Mouse (Mus musculus) hindbrain, embryonic 11.5 days (tissue): ENCODE data around the gene Sh3gl2. TPM values are rescaled to one million over a fixed set of nuclear protein-coding genes. Genes with fewer than 3 reads are reported as not detected.

Experiments used
- ATAC-seq: fragments of 200-750 bp; cut with Nextera tagmentation; 2 replicates; pipeline ENCODE4 v1.8.0; 2017; ENCODE audit warnings: mild to moderate bottlenecking, moderate TSS enrichment, moderate library complexity; ENCODE audit not compliant: low FRiP score
- DNase-seq: peaks from one replicate; pipeline ENCODE4 v3.0.0-alpha.2; 2015; ENCODE audit warnings: low spot score
- H3K27ac ChIP-seq: fragments of 300-500 bp; sonication (generic); 2 replicates; pipeline ENCODE4 v1.5.1; 2014; ENCODE audit warnings: mild to moderate bottlenecking, low read depth, low read length
- H3K27me3 ChIP-seq: fragments of 300-500 bp; sonication (generic); 2 replicates; pipeline ENCODE4 v1.6.1; 2014; ENCODE audit warnings: mild to moderate bottlenecking, low read length, moderate library complexity, mixed read lengths; ENCODE audit not compliant: control insufficient read depth, insufficient read depth
- H3K36me3 ChIP-seq: fragments of 300-500 bp; sonication (generic); 2 replicates; pipeline ENCODE4 v1.6.1; 2014; ENCODE audit warnings: mild to moderate bottlenecking, low read length, moderate library complexity, mixed read lengths; ENCODE audit not compliant: control insufficient read depth, insufficient read depth
- H3K4me1 ChIP-seq: fragments of 300-500 bp; sonication (generic); replicated peaks from 2 replicates; pipeline ENCODE4 v1.6.1; 2014; ENCODE audit warnings: low read length, mixed read lengths; ENCODE audit not compliant: control insufficient read depth, insufficient read depth
- H3K4me2 ChIP-seq: fragments of 300-500 bp; sonication (generic); replicated peaks from 2 replicates; pipeline ENCODE4 v1.6.1; 2014; ENCODE audit warnings: mild to moderate bottlenecking, low read depth, low read length
- H3K4me3 ChIP-seq: fragments of 300-500 bp; sonication (generic); 2 replicates; pipeline ENCODE4 v1.5.1; 2014; ENCODE audit warnings: low read depth, low read length
- H3K9ac ChIP-seq: fragments of 300-500 bp; sonication (generic); 2 replicates; pipeline ENCODE4 v1.6.1; 2014; ENCODE audit warnings: low read depth, low read length
- H3K9me3 ChIP-seq: fragments of 300-500 bp; sonication (generic); 2 replicates; pipeline ENCODE4 v1.6.1; 2016; ENCODE audit warnings: low read length; ENCODE audit not compliant: control insufficient read depth
- WGBS: fragments of 180-500 bp; shearing (Covaris S2); extraction: QIAGEN DNeasy Blood & Tissue Kit; methylation state at CpG from one replicate; pipeline ENCODE4 v1.1.7; 2014; 5-methylcytosine and 5-hydroxymethylcytosine counted together
- polyA plus RNA-seq: library from polyadenylated mRNA; unstranded; fragments of >200 nt; fragmentation: Nextera tagmentation; extraction: Ambion mirVana; gene quantifications from 2 replicates; pipeline ENCODE4 v1.2.1, GENCODE M21; 2014

The Sh3gl2 gene
- polyA plus RNA-seq, 1 experiment from 2014 or later = 12.9 TPM

DNA sequence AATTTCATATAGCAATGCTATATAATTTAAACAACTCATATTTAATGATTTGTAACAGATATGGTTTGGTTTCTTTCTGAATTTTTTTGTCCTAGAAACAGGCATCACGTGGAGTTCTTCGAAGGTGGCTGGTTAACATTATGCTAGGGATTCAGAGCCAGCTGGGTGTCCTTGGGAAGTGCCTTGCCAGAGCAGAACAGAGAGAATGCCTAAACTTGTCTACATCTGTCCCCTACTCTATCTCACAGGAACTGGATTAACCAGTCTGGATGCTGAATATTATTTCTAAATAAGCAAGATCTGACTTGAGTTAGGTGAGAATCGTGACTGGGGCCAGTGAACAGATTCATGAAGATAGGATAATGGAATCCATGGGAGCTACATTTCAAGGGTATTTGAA, 157.7 kb downstream of the Sh3gl2 start:
- Histone ChIP-seq H3K9me3 (no peaks in the 10 kb centered on the region), H3K4me2 (no peak overlapping the region), H3K27ac (no peak overlapping the region), H3K27me3 (no peaks in the 10 kb centered on the region), H3K9ac (no peak overlapping the region), H3K4me3 (no peak overlapping the region), H3K4me1 (no peaks in the 10 kb centered on the region), H3K36me3 (no peaks in the 10 kb centered on the region)
- DNase-seq (no peak), ATAC-seq (no peak)
- 91% methylated on average over 3 of the region's 3 CpGs for WGBS

DNA sequence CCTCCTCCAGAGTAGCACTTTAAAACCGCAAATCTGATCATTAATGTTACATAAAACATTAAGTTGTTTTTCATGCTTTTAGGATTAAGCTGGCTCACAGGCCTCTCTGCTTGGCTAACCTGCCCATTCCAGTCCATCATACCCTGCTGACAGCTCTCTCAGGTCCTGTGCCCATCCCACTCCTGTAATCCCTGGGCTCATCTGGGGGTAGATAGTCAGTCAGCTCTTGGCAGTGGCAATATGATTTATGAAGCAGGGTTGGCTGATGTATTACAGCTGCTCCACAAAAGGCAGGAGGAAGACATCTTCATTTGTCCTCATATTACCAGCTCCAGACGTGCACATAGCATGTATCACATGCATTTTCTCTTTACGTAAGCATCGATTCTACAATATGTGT, 158.3 kb downstream of the Sh3gl2 start:
- Histone ChIP-seq H3K4me1 (no peaks in the 10 kb centered on the region), H3K4me3 (no peak overlapping the region), H3K9me3 (no peaks in the 10 kb centered on the region), H3K4me2 (no peak overlapping the region), H3K27me3 (no peaks in the 10 kb centered on the region), H3K9ac (no peak overlapping the region), H3K36me3 (no peaks in the 10 kb centered on the region), H3K27ac (no peak overlapping the region)
- ATAC-seq (0 out of 2 replicates have a peak, but pooled peaks have one; percentile 38), DNase-seq (no peak)
- WGBS = 82% methylated on average over 4 of the region's 4 CpGs

DNA sequence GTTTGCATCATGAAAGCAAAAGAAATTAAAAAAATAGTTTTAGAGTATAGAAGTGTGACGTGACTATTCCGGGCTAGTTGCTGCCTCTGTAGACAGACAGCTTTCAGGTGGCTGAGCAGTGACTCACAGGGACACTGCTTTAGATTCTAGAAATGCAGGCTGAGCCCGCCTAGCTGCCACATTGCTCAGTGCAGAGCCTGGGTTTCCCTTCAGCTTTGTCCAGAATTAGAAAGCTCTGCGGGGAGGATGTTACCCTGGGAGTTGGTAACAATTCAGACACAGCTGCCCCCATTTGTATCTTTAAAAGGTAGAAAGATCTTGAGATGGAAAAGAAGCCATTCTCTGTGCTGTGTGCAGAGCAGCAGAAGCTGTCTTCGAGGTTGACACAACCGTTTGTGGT, 166.1 kb downstream of the Sh3gl2 start:
- Histone ChIP-seq H3K27ac (no peak overlapping the region), H3K27me3 (no peaks in the 10 kb centered on the region)
- WGBS = 70% methylated on average over 6 of the region's 6 CpGs

DNA sequence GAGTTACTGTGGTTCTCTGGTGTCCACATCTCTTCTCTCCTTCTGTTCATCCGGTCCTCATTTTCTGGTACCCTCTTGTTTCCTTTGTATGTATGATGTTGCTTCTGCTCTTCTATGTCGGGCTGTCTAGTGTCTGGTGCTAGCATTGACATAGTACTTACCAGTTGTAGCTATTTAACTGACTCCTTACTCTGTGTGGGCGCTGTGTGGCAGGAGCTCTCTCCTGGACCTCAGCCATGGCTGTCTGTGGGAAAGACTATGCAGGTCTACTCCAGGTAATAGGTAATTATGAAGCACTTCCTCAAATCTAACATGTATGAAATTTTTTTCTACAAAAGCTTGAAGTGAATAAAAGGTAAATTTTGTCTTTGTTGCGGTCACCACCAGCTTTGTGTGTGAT, 169.9 kb downstream of the Sh3gl2 start:
- H3K9me3 ChIP-seq = no peaks in the 10 kb centered on the region
- H3K4me2 ChIP-seq = no peak overlapping the region
- ATAC-seq (no peak), DNase-seq (no peak)
- H3K27ac ChIP-seq = no peak overlapping the region
- H3K27me3 ChIP-seq = no peaks in the 10 kb centered on the region
- 90% methylated on average over 4 of the region's 4 CpGs for WGBS
- no peaks in the 10 kb centered on the region for H3K4me1 ChIP-seq
- no peak overlapping the region for H3K4me3 ChIP-seq
- no peak overlapping the region for H3K9ac ChIP-seq
- H3K36me3 ChIP-seq = no peaks in the 10 kb centered on the region

More for the DNA sequence above, 166.1 kb downstream of the Sh3gl2 start:
- no peak for DNase-seq
- Histone ChIP-seq H3K4me3 (no peak overlapping the region), H3K9me3 (no peaks in the 10 kb centered on the region), H3K4me1 (no peaks in the 10 kb centered on the region), H3K36me3 (no peaks in the 10 kb centered on the region), H3K9ac (no peak overlapping the region), H3K4me2 (no peak overlapping the region)
- ATAC-seq = no peak

DNA sequence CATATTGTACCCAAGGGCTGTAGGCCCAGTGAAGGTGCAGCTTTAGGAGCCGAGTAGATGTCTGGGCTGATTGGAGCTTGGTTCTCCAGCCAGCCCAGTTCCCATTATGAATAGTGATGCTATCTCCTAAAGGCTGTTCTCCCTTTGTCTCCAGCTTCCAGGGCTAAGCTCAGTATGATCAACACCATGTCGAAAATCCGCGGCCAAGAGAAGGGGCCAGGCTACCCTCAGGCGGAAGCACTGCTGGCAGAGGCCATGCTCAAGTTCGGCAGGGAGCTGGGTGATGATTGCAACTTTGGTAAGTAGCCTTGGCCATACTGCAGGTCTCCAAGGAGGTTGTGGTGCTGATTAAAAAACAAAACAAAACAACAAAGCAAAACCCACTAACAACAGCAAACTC, 171.3 kb downstream of the Sh3gl2 start:
- no peak overlapping the region for H3K27ac ChIP-seq
- ATAC-seq = no peak
- no peaks in the 10 kb centered on the region for H3K9me3 ChIP-seq
- H3K27me3 ChIP-seq = no peaks in the 10 kb centered on the region
- H3K4me1 ChIP-seq = no peaks in the 10 kb centered on the region
- DNase-seq = no peak
- no peaks in the 10 kb centered on the region for H3K36me3 ChIP-seq
- H3K9ac ChIP-seq = no peak overlapping the region
- no peak overlapping the region for H3K4me3 ChIP-seq
- 93% methylated on average over 6 of the region's 6 CpGs for WGBS
- H3K4me2 ChIP-seq = no peak overlapping the region

DNA sequence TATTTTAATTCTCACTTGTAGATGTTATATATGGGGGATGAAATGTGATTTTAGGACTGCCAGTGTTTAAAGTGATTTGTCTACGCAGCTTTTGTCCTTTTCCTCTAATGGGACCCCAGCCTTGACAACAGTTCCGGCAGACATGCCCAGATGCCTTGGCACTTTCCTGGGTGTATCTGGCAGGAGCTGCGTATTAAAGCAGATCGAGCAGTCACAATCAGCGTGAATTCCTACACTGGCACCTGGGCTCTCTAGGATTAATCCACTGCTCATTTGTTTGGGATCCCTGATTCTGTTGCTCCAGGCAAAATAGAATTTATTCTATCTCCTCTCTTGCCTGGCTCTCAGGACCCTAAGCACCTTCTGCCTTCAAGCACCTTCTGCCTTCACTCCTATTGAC, 171.7 kb downstream of the Sh3gl2 start:
- no peaks in the 10 kb centered on the region for H3K27me3 ChIP-seq
- DNase-seq (no peak), ATAC-seq (no peak)
- no peak overlapping the region for H3K4me3 ChIP-seq
- no peak overlapping the region for H3K27ac ChIP-seq
- no peaks in the 10 kb centered on the region for H3K36me3 ChIP-seq
- H3K9me3 ChIP-seq = no peaks in the 10 kb centered on the region
- WGBS = 91% methylated on average over 5 of the region's 5 CpGs
- no peaks in the 10 kb centered on the region for H3K4me1 ChIP-seq
- H3K4me2 ChIP-seq = no peak overlapping the region
- no peak overlapping the region for H3K9ac ChIP-seq

DNA sequence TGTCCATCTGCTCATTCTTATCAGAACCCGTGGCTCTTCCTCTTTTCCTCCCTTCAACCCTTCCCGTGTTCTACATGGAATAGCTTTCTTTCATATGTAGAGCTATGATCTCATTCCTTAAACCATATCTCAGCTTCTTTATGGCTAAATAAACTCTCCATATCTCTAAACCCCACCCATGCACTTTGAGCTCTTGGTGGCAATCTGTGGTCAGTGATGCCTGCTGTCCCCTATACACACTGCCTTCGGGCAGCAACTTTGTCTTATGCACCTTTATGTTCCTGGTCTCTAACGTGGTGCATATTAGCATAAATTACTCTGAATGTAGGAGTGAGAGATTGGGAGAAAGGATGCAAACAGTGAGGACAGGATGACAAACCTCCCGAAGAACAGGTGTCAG, 180.3 kb downstream of the Sh3gl2 start:
- DNase-seq = no peak
- Histone ChIP-seq H3K9me3 (no peaks in the 10 kb centered on the region), H3K27ac (no peak overlapping the region), H3K4me1 (no peaks in the 10 kb centered on the region), H3K27me3 (no peaks in the 10 kb centered on the region), H3K9ac (no peak overlapping the region), H3K36me3 (no peaks in the 10 kb centered on the region), H3K4me2 (no peak overlapping the region), H3K4me3 (no peak overlapping the region)
- no peak for ATAC-seq
- WGBS = 91% methylated on average over 5 of the region's 5 CpGs

DNA sequence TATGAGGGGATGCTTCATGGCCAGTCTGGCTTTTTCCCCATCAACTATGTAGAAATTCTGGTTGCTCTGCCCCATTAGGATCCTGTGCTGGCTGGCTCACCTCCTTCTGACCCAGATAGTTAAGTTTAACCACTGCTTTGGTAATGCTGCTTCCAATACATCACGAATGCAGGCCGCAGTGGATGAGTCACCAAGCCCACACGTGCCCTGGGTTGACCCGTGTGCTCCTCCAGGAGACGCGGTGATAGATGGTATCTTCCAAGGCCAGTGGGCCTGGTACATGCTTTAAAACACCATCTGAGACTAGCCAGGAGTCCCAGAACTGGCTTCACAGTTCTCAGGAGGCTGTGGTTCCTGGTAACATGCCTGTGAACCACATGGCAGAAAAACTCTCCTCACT, 182.8 kb downstream of the Sh3gl2 start:
- H3K27me3 ChIP-seq = no peaks in the 10 kb centered on the region
- no peak for DNase-seq
- 94% methylated on average over 6 of the region's 6 CpGs for WGBS
- H3K4me1 ChIP-seq = no peaks in the 10 kb centered on the region
- H3K27ac ChIP-seq = no peak overlapping the region
- H3K9ac ChIP-seq = no peak overlapping the region
- no peak overlapping the region for H3K4me2 ChIP-seq
- no peak overlapping the region for H3K4me3 ChIP-seq
- ATAC-seq = no peak
- H3K9me3 ChIP-seq = no peaks in the 10 kb centered on the region
- H3K36me3 ChIP-seq = no peaks in the 10 kb centered on the region

DNA sequence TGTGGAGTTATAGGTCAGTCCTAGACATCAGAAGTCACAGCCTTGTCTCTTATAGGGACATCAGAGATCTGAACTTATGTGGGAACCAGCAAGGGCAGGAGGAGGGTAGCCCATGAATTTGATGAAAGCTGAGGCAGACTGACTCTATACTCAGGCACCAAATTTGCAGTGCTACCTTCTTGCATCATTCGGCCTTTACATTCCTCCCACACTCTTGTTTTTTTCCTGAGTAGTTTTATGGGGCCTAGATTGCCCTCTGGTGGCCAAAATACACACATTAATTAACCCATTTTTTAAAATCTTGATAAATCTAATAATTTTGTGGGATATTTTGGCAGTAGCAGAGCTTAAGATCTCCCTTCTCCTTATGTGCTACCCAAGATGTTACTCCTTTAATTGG, 186.9 kb downstream of the Sh3gl2 start:
- Histone ChIP-seq H3K27me3 (no peaks in the 10 kb centered on the region), H3K4me1 (no peaks in the 10 kb centered on the region), H3K4me2 (no peak overlapping the region), H3K9me3 (no peaks in the 10 kb centered on the region), H3K36me3 (no peaks in the 10 kb centered on the region), H3K9ac (no peak overlapping the region), H3K4me3 (no peak overlapping the region), H3K27ac (no peak overlapping the region)
- 58% methylated on average over 1 of the region's 1 CpGs for WGBS
- DNase-seq (peak; percentile 33), ATAC-seq (no peak)
